9 mouse cellular contexts compared by ENCODE assay signal in genomic region chr10:21420457-21421424, GRCm38 (mm10). TPM values are rescaled to one million over a fixed set of nuclear protein-coding genes. Genes with fewer than 3 reads are reported as not detected.
A peak's percentile ranks its signal among the peaks of the same experiment; 100 is the strongest.
DNase-seq lines count a peak whose midpoint lies in the region; ATAC-seq and TF ChIP-seq lines count a peak whose summit lies in the region.
"Had no signal": no experiment of that assay in that cellular context is flagged by ENCODE, and none has a peak within 500 bp of the region (broad histone marks: within the 10 kb centered on the region; RNA-seq: fewer than 3 reads in every experiment).

No protein-coding gene starts in this region.

- no peak overlapping the region for H3K4me2 ChIP-seq in forebrain, embryonic 13.5 days
- no peak overlapping the region for H3K4me2 ChIP-seq in forebrain, embryonic 15.5 days (replicated peaks)
- H3K4me2 ChIP-seq: lung, embryonic 15.5 days had no signal

- DNase-seq in 3T3-L1 (ENCODE audit: low read depth, low spot score) = peak; percentile 34
- DNase-seq in adrenal gland, adult 2 months = peak; percentile 46
- peak; percentile 25 for DNase-seq in large intestine, adult 2 months (ENCODE audit: low read depth, low spot score)
- DNase-seq in lung, postnatal 36 days = peak; percentile 70
- peak; percentile 15 for DNase-seq in telencephalon, adult 2 months (ENCODE audit: low read depth, low spot score)

- no peak overlapping the region for H3K4me3 ChIP-seq in forebrain, embryonic 13.5 days
- no peak overlapping the region for H3K4me3 ChIP-seq in forebrain, embryonic 15.5 days
- H3K4me3 ChIP-seq in embryonic fibroblast, embryonic 13.5 days (ENCODE audit: insufficient read depth, low read length) = no peak overlapping the region
- H3K4me3 ChIP-seq: lung, embryonic 15.5 days had no signal

- peaks cover 3% of the 10 kb centered on the region; the same call in 1 of the 2 replicates for H3K4me1 ChIP-seq in forebrain, embryonic 13.5 days
- H3K4me1 ChIP-seq in forebrain, embryonic 15.5 days = no peaks in the 10 kb centered on the region
- peaks cover 1% of the 10 kb centered on the region; the same call in 1 of the 2 replicates for H3K4me1 ChIP-seq in embryonic fibroblast, embryonic 13.5 days (ENCODE audit: control insufficient read depth, insufficient read depth, low read length)
- H3K4me1 ChIP-seq: lung, embryonic 15.5 days had no signal

- TF ChIP-seq POLR2A in embryonic fibroblast, embryonic 13.5 days (IDR thresholded peaks at IDR 0.05; ENCODE audit: low read depth, low read length) = no peak

- H3K9ac ChIP-seq in forebrain, embryonic 13.5 days = no peak overlapping the region
- H3K9ac ChIP-seq in forebrain, embryonic 15.5 days (replicated peaks) = no peak overlapping the region
- H3K9ac ChIP-seq: lung, embryonic 15.5 days had no signal

- H3K9me3 ChIP-seq in forebrain, embryonic 13.5 days (replicated peaks) = no peaks in the 10 kb centered on the region
- no peaks in the 10 kb centered on the region for H3K9me3 ChIP-seq in forebrain, embryonic 15.5 days
- H3K9me3 ChIP-seq: lung, embryonic 15.5 days had no signal

- peak; percentile 50; the same call in 1 of the 2 replicates for ATAC-seq in forebrain, embryonic 13.5 days
- no peak for ATAC-seq in forebrain, embryonic 15.5 days (replicated peaks)

- no peaks in the 10 kb centered on the region for H3K27me3 ChIP-seq in forebrain, embryonic 13.5 days
- H3K27me3 ChIP-seq in forebrain, embryonic 15.5 days = no peaks in the 10 kb centered on the region
- H3K27me3 ChIP-seq: lung, embryonic 15.5 days had no signal

- WGBS in forebrain, embryonic 13.5 days = 76% methylated on average over 24 of the region's 24 CpGs
- WGBS in forebrain, embryonic 15.5 days = 76% methylated on average over 24 of the region's 24 CpGs
- 54% methylated on average over 24 of the region's 24 CpGs for WGBS in large intestine, adult 2 months

- H3K36me3 ChIP-seq in forebrain, embryonic 13.5 days (ENCODE audit: poor library complexity, severe bottlenecking) = no peaks in the 10 kb centered on the region
- no peaks in the 10 kb centered on the region for H3K36me3 ChIP-seq in forebrain, embryonic 15.5 days
- H3K36me3 ChIP-seq: lung, embryonic 15.5 days had no signal

- H3K27ac ChIP-seq in forebrain, embryonic 13.5 days = no peak overlapping the region
- H3K27ac ChIP-seq in forebrain, embryonic 15.5 days (replicated peaks) = no peak overlapping the region
- H3K27ac ChIP-seq in embryonic fibroblast, embryonic 13.5 days (ENCODE audit: insufficient read depth, low read length) = no peak overlapping the region
- H3K27ac ChIP-seq: lung, embryonic 15.5 days had no signal

- TF ChIP-seq CTCF in embryonic fibroblast, embryonic 13.5 days (IDR thresholded peaks at IDR 0.05; ENCODE audit: borderline replicate concordance, insufficient read depth, low read length) = 0 out of 2 replicates have a peak, but pooled peaks have one; percentile 16

RNA-seq across cellular contexts. Expression of gene Aldh8a1, which starts 43.6 kb away (rescaled TPM):
- polyA plus RNA-seq in forebrain, embryonic 13.5 days (2015; fragmentation: Nextera tagmentation; extraction: Ambion mirVana) = 0.06 and 0.08 TPM in 2 replicates
- polyA plus RNA-seq in forebrain, embryonic 15.5 days (2015; fragmentation: Nextera tagmentation; extraction: Ambion mirVana) = 0.13 TPM in 1 of 2 replicates, not detected in the other
- total RNA-seq in adrenal gland, adult 2 months (2021) = under 1 TPM in 1 of 2 experiments, not detected in 1; 0.46 TPM
- polyA plus RNA-seq in adrenal gland, adult 2 months (2012; rRNA removed) = not detected in 2 replicates
- polyA plus RNA-seq in embryonic fibroblast, embryonic 13.5 days (2011; ENCODE audit: insufficient read length, low read depth, missing spikeins) = not detected in 2 replicates
- polyA plus RNA-seq in large intestine, adult 2 months (2012; rRNA removed) = 0.14 TPM in 1 of 2 replicates, not detected in the other

Comparison
In these comparisons a context has a peak if more than half of its experiments do, and no peak if none do; other contexts are left out.
1. DNase-seq: peak in every context shown above with its lines; median percentile 70 in lung, postnatal 36 days; 46 in adrenal gland, adult 2 months; 34 in 3T3-L1; 25 in large intestine, adult 2 months; 15 in telencephalon, adult 2 months.